Comparison of ENCODE assay signal across 8 mouse cellular contexts in the genomic region with DNA sequence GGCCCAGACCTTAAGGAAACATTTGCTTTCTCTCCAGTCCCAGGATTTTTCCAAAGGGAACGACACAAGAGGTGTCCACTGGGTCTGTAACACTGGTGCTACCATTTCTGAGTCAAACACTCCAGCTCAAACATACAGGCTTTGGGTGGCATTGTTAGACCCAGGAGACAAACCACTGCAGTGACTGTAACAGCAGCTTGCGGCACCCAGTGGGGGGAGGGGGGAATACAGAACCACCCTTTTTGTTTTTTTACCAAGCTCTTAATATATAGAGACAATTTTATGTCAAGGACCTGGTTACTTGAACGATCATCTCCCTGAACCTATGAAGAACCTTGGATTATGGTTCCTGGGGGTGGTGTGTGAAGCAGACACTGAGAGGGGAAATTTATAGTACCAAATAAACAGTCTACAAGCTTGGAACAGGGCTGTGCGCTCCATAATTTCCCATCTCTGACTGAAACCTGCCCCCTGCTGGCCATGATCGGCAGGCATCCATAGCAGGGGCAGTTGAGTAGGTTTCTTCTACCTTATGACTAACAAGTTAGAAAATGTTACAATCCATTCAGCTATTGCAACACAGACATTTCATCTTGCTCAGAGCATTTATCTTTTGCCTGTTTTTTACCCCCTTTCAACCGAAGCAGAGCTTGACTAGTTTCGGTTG. TPM values are rescaled to one million over a fixed set of nuclear protein-coding genes. Genes with fewer than 3 reads are reported as not detected.
A peak's percentile ranks its signal among the peaks of the same experiment; 100 is the strongest.
DNase-seq lines count a peak whose midpoint lies in the region; ATAC-seq and TF ChIP-seq lines count a peak whose summit lies in the region.

No protein-coding gene starts in this region.

- peak; percentile 86 for TF ChIP-seq CTCF in gastrocnemius, adult 2 months (IDR thresholded peaks at IDR 0.05)
- TF ChIP-seq CTCF in left cerebral cortex, adult 2 months (IDR thresholded peaks at IDR 0.05) = peak; percentile 88

- H3K4me2 ChIP-seq in hindbrain, embryonic 15.5 days = no peak overlapping the region

- no peaks in the 10 kb centered on the region for H3K36me3 ChIP-seq in hindbrain, embryonic 15.5 days

- H3K9me3 ChIP-seq in hindbrain, embryonic 15.5 days = no peaks in the 10 kb centered on the region

- intact Hi-C loops in gastrocnemius, adult 2 months (cut with DNase I) = loop anchor here (5.0 kb wide), 2 partner anchors 335 to 575 kb away; no protein-coding TSS in a partner anchor
- intact Hi-C loops in left cerebral cortex, adult 2 months (cut with DNase I) = loop anchor here (1.0 to 10.0 kb wide), 5 partner anchors 66 to 808 kb away; partner anchors contain the start of genes Eaf2, Golgb1, Gtf2e1 and Rabl3

- H3K27ac ChIP-seq in gastrocnemius, adult 2 months = peak overlapping the region; percentile 84
- peak overlapping the region; percentile 90 for H3K27ac ChIP-seq in hindbrain, embryonic 15.5 days (replicated peaks)
- peak overlapping the region; percentile 95 for H3K27ac ChIP-seq in left cerebral cortex, adult 2 months

- H3K4me3 ChIP-seq in gastrocnemius, adult 2 months = peak overlapping the region; percentile 54
- no peak overlapping the region for H3K4me3 ChIP-seq in hindbrain, embryonic 15.5 days
- no peak overlapping the region for H3K4me3 ChIP-seq in left cerebral cortex, adult 2 months

- WGBS in hindbrain, embryonic 15.5 days = 43% methylated on average over 7 of the region's 7 CpGs

- H3K27me3 ChIP-seq in hindbrain, embryonic 15.5 days = no peaks in the 10 kb centered on the region

- H3K4me1 ChIP-seq in hindbrain, embryonic 15.5 days (replicated peaks) = peaks cover 49% of the 10 kb centered on the region

- no peak overlapping the region for H3K9ac ChIP-seq in hindbrain, embryonic 15.5 days

- peak; percentile 48 for ATAC-seq in common myeloid progenitor, adult 5-6 weeks (replicated peaks; ENCODE audit: low read depth, poor library complexity, severe bottlenecking)
- ATAC-seq in hindbrain, embryonic 15.5 days (ENCODE audit: low FRiP score, low read depth) = peak; percentile 29
- ATAC-seq in megakaryocyte-erythroid progenitor cell, adult 5-6 weeks (replicated peaks; ENCODE audit: low FRiP score, low TSS enrichment, poor library complexity, severe bottlenecking) = 0 out of 2 replicates have a peak, but pooled peaks have one; percentile 51

- DNase-seq in adrenal gland, adult (ENCODE audit: inconsistent age in 2 of 2, low spot score in 1 of 2) = peak; percentile 90 to 97
- DNase-seq in gastrocnemius, adult 2 months = peak; percentile 88
- DNase-seq in left cerebral cortex, adult 2 months (ENCODE audit: extremely low spot score in 1 of 2, low spot score in 2 of 2) = peak; percentile 90 to 94
- peak; percentile 84 to 88 for DNase-seq in right cerebral cortex, postnatal 36 days (ENCODE audit: low spot score in 2 of 2)
- DNase-seq in yolk sac, embryonic 10.5 days (ENCODE audit: low spot score) = peak; percentile 64

RNA-seq across cellular contexts. Expression of gene Ndufb4, which starts 28.2 kb away (rescaled TPM):
- total RNA-seq in common myeloid progenitor, adult 5-6 weeks (2017) = 13.9 and 22.6 TPM in 2 replicates
- total RNA-seq in gastrocnemius, adult 2 months (2021) = 100 to 1,000 TPM; 191 to 246 TPM
- polyA plus RNA-seq in hindbrain, embryonic 15.5 days (2015; fragmentation: Nextera tagmentation; extraction: Ambion mirVana) = 56.8 and 59.9 TPM in 2 replicates
- total RNA-seq in left cerebral cortex, adult 2 months (2021) = 10 to 100 TPM; 68.5 to 69.7 TPM
- total RNA-seq in megakaryocyte-erythroid progenitor cell, adult 5-6 weeks (2014; fragmentation: Nextera tagmentation) = 48.1 and 63.1 TPM in 2 replicates
- total RNA-seq in megakaryocyte-erythroid progenitor cell, adult 5-6 weeks (2017) = 9.9 and 30.6 TPM in 2 replicates
